Mouse (Mus musculus) fat pad, adult 2 months (tissue): ENCODE results near the gene Hic1.
"Not testable (repeated sequence)": the region's sequence is repeated elsewhere in the genome, so short reads cannot be mapped to it uniquely, and the experiment has no call there.

Experiments used
- DNase-seq: peaks from one replicate; pipeline ENCODE4 v3.0.0-alpha.2; 2011; ENCODE audit warnings: low read depth, low spot score; ENCODE audit errors: extremely low read depth

Hic1 gene

DNA sequence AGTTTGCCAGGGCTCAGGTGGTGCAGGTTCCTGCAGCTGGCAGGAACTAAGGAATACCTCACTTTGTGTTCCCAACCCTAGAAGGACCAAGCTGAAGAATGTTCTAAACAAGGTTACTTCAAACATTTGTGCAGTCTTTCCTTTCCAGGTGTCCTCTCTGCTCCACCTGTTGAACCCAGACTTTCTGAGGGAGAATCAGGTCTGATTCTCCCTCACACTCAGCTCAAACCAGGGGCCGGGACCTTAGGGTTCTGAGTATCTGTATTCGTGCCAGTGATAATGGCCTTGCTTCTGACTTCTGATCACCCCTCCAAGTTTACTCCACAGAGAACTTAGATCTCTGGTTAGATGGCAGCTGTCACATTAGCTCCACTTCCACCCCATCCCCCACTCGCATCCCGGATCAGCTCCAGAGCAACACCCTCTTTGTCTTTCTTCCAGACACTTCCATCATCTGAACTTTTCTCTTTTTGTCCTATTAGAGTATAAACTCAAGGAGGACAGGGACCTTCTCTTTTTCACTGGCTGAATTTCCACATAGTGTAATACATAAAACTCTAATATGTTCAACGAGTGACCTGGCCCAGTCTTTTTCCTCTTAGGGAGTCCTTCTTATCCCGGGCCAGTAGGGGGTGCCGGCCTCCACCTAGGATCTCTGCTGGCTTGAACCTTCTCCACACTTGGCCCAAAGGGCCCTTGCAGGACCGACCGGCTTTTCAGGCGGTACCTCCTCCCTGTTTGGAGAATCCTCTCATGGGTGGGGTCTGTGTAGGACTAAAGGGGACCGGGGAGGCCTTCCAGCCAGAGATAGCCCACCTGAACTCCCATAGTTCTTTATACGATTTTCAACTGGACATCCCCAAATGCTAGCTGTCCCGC, 23.3 kb upstream of the Hic1 start:
- DNase-seq = peak; percentile 46

DNA sequence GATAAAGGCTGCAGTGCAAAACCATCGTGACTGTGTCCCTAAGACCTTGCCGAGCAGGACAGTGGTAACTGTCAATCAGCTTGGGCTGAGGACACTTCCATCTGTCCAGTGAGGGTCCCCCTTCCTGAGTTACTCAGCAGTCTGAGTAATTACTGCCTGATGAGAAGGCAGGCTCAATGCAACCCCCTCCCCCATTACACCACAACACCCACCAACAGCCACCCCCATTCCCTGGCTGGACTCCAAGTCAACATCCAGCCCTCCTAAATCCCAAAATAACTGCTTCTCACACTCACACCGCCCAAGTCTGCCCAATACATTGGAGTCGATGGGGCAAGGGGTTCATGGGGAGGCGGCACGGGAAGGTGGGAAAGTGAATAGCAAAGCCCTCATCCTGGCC, 22.5 kb upstream of the Hic1 start:
- DNase-seq = no peak

DNA sequence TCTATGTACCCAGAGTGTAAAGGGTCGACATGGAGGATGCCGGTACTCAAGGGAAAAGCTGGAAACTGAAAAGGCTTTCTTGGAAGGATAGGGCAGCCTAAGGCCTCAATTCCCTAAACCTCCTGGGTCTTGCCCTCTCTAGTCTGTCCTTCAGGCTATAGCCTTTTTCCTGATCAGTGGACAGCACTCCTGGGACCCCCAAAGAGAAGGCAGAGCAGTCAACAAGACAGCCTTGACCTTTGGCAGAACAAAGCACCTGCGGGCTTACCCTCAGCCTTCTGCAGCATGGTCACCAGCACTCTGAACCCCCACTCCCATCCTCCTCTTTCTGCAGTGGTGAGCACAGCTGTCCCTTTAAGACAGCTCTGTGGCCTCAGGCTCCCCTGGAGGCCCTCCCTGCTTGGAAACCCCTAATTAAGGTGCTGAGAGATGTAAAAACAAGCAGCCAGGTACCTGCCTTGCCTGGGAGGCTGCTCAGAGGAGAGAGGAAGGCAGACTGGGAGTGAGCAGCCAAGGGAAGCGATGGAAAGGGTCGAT, 21.7 kb upstream of the Hic1 start, which contains the start of gene Dph1:
TSS of gene Dph1 (minus strand) at position 337 of the 537 bp plus-strand sequence.
- no peak for DNase-seq

DNA sequence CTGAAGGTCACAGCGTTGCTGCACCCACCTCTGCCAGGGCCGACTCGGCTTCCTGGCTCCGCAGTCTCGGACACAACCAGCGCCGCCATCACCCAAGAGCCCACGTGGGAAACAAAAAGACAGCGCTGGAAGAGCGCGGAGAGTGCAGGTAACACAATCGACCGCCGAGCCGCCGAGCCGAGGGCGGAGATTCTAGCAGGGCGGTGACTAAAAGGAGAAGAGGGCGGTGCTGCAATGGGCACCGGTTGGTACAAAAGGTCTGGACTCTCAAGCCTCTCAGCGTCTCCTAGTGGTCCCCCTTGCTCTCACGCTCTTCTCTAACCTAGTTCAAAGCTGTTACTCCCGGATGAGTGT, 21.0 kb upstream of the Hic1 start:
- DNase-seq = peak; percentile 43

DNA sequence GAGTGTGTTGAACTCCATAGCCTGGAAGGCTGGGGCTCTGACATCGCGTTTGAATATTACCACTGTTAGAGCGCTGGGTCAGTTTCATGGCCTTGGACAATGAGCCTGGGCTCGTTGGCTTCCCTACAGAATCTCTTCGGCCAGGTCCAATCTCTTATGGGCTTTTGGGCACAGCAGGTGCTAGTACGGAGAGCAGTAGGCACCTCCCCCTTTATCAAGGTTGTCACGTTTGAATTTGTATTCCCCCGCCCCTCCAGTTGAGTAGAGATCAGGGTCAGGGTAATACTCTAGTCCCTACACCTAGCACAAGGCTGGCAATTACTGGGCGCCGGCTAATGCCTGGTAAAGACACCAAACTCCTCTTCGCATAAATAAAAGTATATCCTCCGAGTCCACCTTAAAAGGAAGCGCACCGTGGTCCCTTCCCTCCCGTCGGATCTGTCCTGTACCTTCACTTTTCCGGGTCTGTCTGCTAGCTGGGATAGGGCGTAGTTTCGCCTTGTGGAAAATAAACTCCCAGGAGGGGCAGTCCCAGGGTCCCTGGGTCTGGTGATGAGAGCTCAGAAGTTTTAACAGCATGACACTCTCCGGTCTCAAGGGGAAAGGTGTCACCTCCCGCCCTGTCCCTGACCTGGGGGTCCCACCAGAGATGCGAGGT, 20.5 kb upstream of the Hic1 start:
- DNase-seq = no peak

DNA sequence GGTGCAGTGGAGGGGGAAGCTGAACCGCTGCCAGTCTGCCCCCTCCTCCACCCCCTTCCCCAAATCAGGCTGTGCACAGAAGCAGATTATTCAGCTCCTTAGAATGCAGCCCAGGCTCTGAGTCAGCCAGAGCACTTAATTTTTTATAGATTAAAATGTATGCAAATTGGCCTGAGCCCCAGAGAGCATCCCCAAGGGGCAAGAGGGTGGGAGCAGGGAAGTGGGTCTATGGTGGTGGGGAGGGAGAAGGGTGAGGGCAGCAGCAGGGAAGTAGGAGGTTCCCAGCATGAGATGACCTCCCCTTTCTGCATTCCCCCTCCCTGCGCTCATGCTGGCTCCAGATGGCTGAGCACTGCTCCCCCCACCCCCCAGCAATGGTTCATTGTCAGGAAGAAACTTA, 15.7 kb upstream of the Hic1 start:
- DNase-seq = no peak

DNA sequence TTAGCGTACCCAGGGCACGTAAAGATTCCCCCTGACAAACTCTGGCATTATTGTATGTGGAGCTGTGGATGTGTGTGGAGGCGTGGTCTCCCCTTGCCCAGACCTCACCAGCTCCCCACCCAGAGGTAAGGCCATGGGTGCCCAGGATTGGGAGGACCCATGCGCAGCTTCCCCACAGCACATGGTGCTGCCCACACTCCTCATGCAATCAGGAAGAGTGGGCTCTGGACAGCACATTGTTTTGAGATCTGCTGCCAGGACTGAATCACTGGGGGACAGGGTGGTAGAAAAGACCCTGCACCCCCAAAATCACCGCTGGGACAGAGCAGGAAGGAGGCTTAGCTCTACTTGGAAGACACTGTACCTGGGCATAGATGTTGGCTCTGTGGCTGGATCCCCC, 15.3 kb upstream of the Hic1 start:
- DNase-seq = no peak

DNA sequence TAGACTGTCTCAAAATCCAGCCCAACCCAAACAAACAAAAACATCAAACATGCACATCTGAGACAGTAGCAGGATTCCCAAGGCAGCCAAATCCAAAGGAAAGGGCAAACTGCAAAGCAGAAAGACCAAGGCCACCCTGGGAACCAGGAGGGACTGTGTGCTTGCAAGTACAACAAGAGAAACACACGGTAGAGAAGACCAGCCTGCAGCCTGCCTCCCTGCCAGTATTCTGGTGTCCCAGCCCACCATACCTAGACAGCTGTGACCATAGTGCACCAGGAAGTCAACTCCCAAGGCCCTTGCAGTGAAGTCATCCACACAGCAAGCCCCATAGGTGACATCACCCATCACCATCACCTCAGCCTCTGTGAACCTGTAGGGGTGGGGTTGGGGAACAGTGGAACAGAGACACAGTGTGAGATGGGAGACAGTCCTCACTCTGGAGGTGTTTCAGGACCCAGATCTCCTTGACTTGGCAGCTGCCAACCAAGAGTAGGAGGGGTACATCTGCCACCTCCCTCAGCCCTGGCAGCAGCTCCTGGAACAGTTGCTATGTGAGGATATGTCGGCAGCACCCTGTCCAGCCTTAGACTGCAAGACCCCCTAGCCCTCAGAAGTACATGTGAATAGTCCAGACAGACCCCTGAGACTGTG, 14.7 kb upstream of the Hic1 start:
- no peak for DNase-seq

DNA sequence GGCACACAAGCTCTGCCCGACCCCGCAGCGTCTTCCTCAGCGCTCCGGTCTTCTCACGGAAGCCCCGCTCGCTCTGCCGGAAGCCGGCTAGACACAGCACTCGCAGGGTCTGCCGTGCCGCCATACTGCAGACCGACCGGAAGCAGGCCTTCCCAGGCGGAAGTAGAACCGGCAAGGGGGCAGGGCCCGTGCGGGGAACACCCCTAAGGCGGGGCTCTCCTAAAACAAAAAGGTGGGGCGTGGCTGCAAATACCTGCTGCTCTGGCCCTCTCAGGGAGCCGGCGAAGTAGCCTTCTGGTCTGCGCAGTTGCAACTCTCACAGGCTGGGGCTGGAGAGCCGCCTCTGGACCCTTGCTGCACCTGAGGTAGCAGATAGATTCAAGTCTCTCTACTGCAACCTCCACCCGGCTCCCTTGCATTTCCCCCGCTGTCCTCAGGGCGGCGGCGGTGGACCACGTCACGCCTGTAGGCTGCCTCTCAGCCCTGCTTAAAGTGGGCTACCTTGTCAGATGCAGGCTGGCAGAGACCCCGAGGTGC, 9.4 kb upstream of the Hic1 start, which contains the start of gene Ovca2:
TSS of gene Ovca2 (minus strand) at position 164 of the 537 bp plus-strand sequence.
- peak; percentile 39 for DNase-seq

DNA sequence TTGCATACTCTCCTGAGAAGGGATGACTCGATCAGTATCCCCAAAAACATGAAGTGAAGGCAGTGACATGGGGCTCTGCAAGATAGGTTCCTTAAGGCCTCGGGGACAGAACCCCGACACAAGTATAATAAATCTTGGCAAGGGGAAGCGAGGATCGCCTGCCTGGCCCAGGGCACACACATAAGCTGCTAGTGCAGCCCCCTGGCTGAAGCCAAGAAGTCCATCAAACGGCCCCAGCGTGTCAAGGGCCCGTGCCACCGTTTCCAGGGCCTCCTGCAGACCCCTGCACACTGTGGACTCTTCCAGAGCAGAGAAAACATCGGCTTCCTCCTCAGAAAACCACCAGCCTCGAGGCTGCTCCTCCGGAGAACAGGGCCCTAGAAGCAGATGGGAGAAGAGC, 8.7 kb upstream of the Hic1 start:
- DNase-seq = no peak

DNA sequence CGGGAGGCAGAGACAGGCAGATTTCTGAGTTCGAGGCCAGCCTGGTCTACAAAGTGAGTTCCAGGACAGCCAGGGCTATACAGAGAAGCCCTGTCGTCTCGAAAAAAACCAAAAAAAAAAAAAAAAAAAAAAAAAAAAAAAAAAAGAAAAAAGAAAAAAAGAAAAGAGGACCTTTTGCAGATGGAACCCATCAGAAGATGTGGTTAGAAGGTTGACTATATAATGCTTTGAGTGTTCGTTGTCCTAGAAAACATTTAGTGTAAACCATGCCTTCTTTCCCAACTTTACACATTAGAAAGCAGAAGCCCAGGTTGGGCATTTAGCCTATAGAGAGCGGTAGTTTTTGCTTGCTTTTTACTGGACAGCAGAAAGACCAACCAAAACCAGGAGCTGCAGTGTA, 5.3 kb upstream of the Hic1 start:
- not testable (repeated sequence) for DNase-seq

DNA sequence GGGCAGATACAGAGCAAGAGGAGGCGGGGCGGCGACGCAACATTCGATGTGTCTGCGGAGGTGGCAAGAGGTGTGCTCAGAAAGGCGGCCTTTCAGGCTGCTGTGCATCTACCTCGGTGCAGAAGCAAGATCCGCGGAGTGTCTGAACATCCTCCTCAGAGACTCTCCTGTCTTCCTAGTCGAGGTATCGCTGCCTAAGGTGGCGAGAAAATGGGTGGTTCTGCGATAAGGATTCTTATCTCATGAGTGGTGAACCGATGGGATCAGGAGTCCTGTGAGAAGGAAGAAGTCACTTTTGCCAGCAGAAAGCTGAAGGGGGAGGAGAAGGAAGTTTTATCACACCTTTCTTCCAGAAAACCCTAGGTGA, 4.5 kb upstream of the Hic1 start:
- DNase-seq = no peak

DNA sequence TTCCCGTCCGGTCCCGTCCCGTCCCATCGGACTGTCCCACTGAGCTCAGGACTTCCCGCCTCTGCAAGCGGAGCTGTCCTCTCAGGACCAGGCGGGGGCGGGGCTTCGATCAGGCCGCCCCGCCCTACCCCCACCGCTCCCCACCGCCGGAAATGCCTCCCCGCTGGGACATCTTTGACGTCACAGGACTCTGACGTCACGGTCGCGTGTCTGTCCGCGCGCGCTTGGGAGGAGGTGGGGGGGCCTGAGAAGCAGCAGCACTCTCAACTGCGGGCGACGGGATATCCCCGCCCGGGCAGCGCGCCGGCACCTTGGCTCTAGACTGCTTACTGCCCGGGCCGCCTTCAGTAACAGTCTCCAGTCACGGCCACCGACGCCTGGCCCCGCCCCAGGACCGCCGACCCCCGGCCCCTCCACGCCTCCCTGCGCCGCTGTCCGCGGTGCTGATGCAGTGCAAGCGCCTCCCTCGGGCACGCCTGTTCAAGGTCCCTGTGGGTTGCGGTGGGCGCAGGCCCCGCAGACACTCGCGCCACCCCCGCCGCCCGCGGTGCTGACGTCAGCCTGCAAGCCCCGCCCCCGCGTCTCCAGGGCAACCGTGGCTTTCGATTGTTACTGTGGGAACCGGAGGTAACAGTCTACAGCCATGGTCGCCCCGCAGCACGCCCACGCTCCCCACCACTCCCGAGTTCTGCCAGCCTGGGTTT, 3.9 kb upstream of the Hic1 start:
- no peak for DNase-seq

DNA sequence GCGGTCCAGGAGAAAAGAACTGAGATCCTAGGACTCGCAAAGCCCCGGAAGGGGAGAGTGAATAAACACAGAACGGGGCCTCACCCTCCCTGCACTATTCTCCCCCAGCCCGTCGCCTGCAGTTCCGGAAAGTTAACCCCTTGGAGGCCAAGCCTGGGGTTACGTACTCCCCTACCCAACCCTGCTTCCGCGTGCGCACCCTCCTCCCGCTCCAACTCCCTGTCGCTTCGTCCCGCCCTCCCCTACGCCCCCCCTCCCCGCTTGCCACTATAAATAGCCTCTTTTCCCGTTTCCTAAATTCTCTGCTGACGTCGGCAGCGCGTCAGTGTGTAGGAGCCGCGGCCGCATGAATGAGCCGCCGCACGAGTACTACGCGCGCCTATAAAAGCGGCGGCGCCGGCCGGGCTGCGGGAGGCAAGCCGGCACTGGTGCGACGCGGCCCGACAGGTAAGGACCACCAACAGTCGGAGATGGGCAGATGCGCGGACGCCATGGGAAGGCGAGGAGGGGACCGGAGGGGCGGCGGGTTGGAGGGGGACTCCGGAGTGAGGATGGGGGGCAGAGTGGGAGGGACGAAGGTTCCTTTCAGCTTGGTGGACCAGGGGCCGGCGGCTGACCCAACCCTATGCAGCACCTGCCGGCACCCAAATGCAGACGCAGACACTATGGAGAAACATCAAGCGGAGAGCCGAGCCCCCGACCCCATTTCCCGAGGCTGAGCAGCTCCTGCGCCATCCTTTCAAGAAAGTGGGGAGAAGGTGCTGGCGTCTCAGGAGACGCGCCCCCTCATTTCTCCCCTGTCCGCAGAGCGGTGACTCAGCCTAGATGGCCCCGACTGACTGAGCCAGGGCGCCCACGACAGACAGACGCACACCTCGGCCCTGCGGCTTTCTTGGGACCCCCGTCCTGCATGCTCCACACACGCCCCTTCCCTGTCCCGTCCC, 3.1 kb upstream of the Hic1 start:
- no peak for DNase-seq

DNA sequence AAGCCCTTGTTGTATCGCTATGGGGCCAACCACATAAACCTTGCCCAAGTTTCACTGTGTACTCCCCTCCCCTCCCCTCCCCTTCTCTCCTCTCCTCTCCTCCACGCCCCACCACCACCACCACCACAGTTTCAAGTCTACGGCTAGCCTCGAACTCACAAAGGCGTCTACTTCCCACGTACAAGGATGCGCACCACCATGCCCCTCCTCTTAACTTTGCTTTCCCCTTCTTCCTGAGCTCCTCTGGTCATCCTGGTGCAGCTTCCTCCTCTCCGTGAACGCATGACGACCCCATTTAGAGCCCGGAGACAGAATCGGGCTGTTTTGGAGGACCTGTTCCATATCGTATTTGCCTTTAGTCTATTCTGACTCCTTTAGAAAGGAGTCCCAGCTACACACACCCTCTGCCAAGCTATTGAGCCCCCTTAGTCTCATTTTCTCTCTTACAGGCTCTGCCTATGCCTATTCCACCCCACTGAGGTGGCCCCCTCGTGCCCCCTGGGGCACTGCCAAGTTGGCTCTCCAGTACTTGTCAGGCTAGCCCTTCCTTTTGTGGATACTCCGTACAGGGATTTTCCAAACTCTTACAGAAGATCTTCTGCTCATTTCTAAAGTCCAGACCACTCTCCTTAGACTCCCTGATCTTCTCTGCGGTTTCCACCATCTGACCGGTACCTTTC, 2.0 kb upstream of the Hic1 start:
- DNase-seq = no peak

DNA sequence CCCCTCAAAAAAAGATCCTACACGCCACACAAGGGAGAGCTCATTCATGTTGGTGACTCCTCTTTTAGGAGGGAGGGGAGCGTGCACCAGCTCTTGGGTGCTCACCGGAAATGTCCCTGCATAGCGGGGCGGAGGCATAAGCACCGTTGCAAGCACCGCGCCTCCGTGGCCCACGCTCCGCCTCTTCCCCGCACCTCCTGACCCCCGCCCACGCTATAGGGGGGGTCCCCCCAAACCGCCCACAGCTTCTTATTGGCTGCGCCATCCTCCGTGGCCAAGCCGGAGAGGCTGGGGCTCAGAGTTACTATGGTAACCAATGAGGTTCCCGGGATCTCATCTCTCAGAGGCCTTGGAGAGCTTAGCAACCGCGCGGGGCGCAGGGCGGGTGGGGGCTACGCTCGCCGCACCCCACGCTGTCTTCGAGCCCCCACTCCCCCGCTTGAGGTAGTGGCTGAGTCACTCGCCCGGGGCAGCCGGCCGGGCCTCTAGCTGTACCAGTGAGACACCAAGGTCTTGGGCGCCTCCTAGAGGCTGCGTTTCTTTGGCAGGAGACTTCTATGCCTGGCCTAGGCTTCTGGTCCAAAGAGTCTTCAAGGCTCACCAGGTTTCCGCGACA, 925 bp upstream of the Hic1 start:
- DNase-seq = no peak

DNA sequence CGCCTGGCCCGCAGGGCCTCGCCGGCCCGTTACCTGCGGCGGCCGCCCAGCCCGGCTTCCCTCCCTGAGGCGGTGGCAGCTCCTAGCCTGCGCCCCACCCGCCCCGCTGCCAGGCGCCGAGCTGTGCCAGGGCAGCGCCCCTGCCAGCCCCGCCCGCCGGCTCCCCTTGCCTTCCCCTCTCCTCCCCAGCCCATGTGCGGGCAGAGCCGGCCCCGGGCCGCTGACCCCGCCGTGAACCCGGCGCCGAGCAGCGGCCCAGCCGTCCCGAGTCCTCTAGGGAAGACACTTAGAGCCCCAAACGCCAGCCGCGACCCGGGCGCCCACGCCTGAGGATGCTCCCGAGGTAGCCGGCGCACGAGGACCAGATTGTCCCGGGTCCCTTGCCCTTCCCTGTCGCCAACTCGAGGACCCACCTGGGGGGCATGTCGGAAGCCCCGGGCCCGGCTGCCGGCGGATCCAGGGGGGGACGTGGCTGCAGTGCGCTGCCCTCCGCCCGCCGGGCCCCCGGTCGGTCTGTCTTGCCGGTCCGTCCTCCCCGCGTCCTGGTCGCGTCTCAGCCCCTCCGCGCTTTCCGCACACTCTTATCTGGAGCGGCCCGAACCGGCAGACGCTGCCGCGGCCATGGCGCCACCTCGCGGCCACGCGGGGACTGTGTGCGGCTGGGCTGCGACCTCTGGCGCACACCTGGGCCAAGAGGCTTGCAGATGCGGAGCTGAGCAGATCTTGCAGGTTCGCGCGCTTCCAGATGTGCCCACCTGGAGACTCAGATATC, 543 bp downstream of the Hic1 start:
- DNase-seq = no peak
